Mouse (Mus musculus) liver, embryonic 14.5 days (tissue): ENCODE results near the gene Map2. TPM values are rescaled to one million over a fixed set of nuclear protein-coding genes. Genes with fewer than 3 reads are reported as not detected.

Experiments
- ATAC-seq: fragments of 200-750 bp; cut with Nextera tagmentation; 2 replicates; pipeline ENCODE4 v1.8.0; 2017; ENCODE audit warnings: moderate number of reproducible peaks, mild to moderate bottlenecking, moderate library complexity; ENCODE audit not compliant: insufficient read depth
- DNase-seq, 3 experiments: peaks; one replicate each; pipeline ENCODE4 v3.0.0-alpha.2; 2012 to 2013; ENCODE audit warnings: low read depth in 3 of 3, low spot score in 3 of 3
- H3K27ac ChIP-seq: fragments of 300-500 bp; sonication (generic); 2 replicates; pipeline ENCODE4 v1.5.1; 2014; ENCODE audit warnings: moderate library complexity, mild to moderate bottlenecking, control low read depth, inconsistent platforms
- H3K27me3 ChIP-seq: fragments of 300-500 bp; sonication (generic); 2 replicates; pipeline ENCODE4 v1.6.1; 2014; ENCODE audit warnings: mild to moderate bottlenecking, low read length, moderate library complexity; ENCODE audit not compliant: control insufficient read depth, insufficient read depth
- H3K36me3 ChIP-seq: fragments of 300-500 bp; sonication (generic); replicated peaks from 2 replicates; pipeline ENCODE4 v1.6.1; 2014; ENCODE audit warnings: low read depth; ENCODE audit not compliant: control insufficient read depth, insufficient read depth
- H3K4me1 ChIP-seq, 2 experiments: fragments of 200-500 bp in 1 of 2; fragments of 300-500 bp in 1 of 2; sonication (generic) in 1 of 2; replicated peaks; 2 replicates each; pipeline ENCODE4 v1.6.1; 2012 to 2014; ENCODE audit warnings: antibody characterized with exemption in 1 of 2, inconsistent platforms in 1 of 2, low read length in 1 of 2; ENCODE audit not compliant: control insufficient read depth in 2 of 2, insufficient read depth in 2 of 2
- H3K4me2 ChIP-seq: fragments of 300-500 bp; sonication (generic); 2 replicates; pipeline ENCODE4 v1.6.1; 2014; ENCODE audit warnings: low read depth, mild to moderate bottlenecking, control low read depth, moderate library complexity
- H3K4me3 ChIP-seq, 2 experiments: fragments of 200-500 bp in 1 of 2; fragments of 300-500 bp in 1 of 2; sonication (generic) in 1 of 2; 2 replicates each; pipeline ENCODE4 v1.5.1; 2012 to 2014; ENCODE audit warnings: low read depth in 2 of 2, low read length in 2 of 2, mild to moderate bottlenecking in 2 of 2, control low read depth in 1 of 2, inconsistent platforms in 1 of 2, moderate library complexity in 1 of 2; ENCODE audit not compliant: insufficient read depth in 1 of 2
- H3K9ac ChIP-seq: fragments of 300-500 bp; sonication (generic); replicated peaks from 2 replicates; pipeline ENCODE4 v1.6.1; 2014; ENCODE audit warnings: mild to moderate bottlenecking, control low read depth, moderate library complexity
- H3K9me3 ChIP-seq: fragments of 300-500 bp; sonication (generic); 2 replicates; pipeline ENCODE4 v1.6.1; 2016; ENCODE audit warnings: low read length, mixed read lengths; ENCODE audit not compliant: control insufficient read depth
- CTCF ChIP-seq: IDR thresholded peaks from 2 replicates; pipeline ENCODE4 v1.5.1; 2016; ENCODE audit warnings: antibody characterized with exemption, low read depth, control low read depth
- EP300 ChIP-seq: IDR thresholded peaks from 2 replicates; pipeline ENCODE4 v1.6.1; 2016; ENCODE audit warnings: antibody characterized with exemption, low read depth
- WGBS: fragments of 180-500 bp; shearing (Covaris S2); extraction: QIAGEN DNeasy Blood & Tissue Kit; methylation state at CpG from one replicate; pipeline ENCODE4 v1.1.7; 2014; ENCODE audit not compliant: insufficient replicate concordance; 5-methylcytosine and 5-hydroxymethylcytosine counted together
- polyA plus RNA-seq, 2 experiments: library from polyadenylated mRNA; depleted of rRNA in 1 of 2; stranded (reverse) in 1 of 2; unstranded in 1 of 2; fragments of >200 nt; fragmentation: Nextera tagmentation in 1 of 2; extraction: Ambion mirVana in 1 of 2; gene quantifications; 2 replicates each; pipeline versions ENCODE4 v1.2.1 to v1.2.3; 2012 to 2014

Map2 gene
- polyA plus RNA-seq, 2 experiments: 0.62 to 0.64 TPM

GRCm38 (mm10) chr1:66177489-66178170 lies 2.6 kb downstream of the Map2 start:
- H3K36me3 ChIP-seq: no peaks in the 10 kb centered on the region
- no peaks in the 10 kb centered on the region for H3K4me1 ChIP-seq
- DNase-seq: no peak
- no peak overlapping the region for H3K9ac ChIP-seq
- WGBS: 53% methylated on average over 4 of the region's 4 CpGs
- no peak for ATAC-seq
- H3K4me3 ChIP-seq: no peak overlapping the region
- H3K27ac ChIP-seq: no peak overlapping the region
- TF ChIP-seq CTCF: no peak
- TF ChIP-seq EP300: no peak
- H3K4me2 ChIP-seq: no peak overlapping the region
- H3K27me3 ChIP-seq: 0 out of 2 replicates have a peak, but pooled peaks cover 2% of the 10 kb centered on the region
- no peaks in the 10 kb centered on the region for H3K9me3 ChIP-seq

- H3K9me3 ChIP-seq: no peaks in the 10 kb centered on the region
- TF ChIP-seq EP300: no peak
- TF ChIP-seq CTCF: no peak
- H3K9ac ChIP-seq: no peak overlapping the region
- DNase-seq (no peak), ATAC-seq (no peak)
- no peak overlapping the region for H3K4me2 ChIP-seq
- H3K4me1 ChIP-seq: no peaks in the 10 kb centered on the region
- H3K27ac ChIP-seq: no peak overlapping the region
- no peaks in the 10 kb centered on the region for H3K27me3 ChIP-seq
- H3K36me3 ChIP-seq: no peaks in the 10 kb centered on the region
- 67% methylated on average over 12 of the region's 12 CpGs for WGBS
- H3K4me3 ChIP-seq: no peak overlapping the region
Observed at GRCm38 (mm10) chr1:66187016-66187681, 12.1 kb downstream of the Map2 start.

- no peaks in the 10 kb centered on the region for H3K9me3 ChIP-seq
- no peak overlapping the region for H3K27ac ChIP-seq
- ATAC-seq (no peak), DNase-seq (no peak)
- no peak for TF ChIP-seq EP300
- TF ChIP-seq CTCF: no peak
- no peaks in the 10 kb centered on the region for H3K36me3 ChIP-seq
- H3K4me3 ChIP-seq: no peak overlapping the region
- H3K27me3 ChIP-seq: no peaks in the 10 kb centered on the region
- no peaks in the 10 kb centered on the region for H3K4me1 ChIP-seq
- WGBS: 70% methylated on average over 1 of the region's 1 CpGs
- no peak overlapping the region for H3K4me2 ChIP-seq
- no peak overlapping the region for H3K9ac ChIP-seq
Observed at GRCm38 (mm10) chr1:66192401-66192800, 17.3 kb downstream of the Map2 start.

- DNase-seq (no peak), ATAC-seq (no peak)
- H3K9ac ChIP-seq: no peak overlapping the region
- TF ChIP-seq EP300 (no peak), CTCF (no peak)
- 23% methylated on average over 2 of the region's 2 CpGs for WGBS
- no peak overlapping the region for H3K4me3 ChIP-seq
- H3K36me3 ChIP-seq: no peaks in the 10 kb centered on the region
- H3K9me3 ChIP-seq: no peaks in the 10 kb centered on the region
- H3K27me3 ChIP-seq: no peaks in the 10 kb centered on the region
- no peak overlapping the region for H3K4me2 ChIP-seq
- H3K27ac ChIP-seq: no peak overlapping the region
- no peaks in the 10 kb centered on the region for H3K4me1 ChIP-seq
Observed at GRCm38 (mm10) chr1:66192891-66193290, 17.8 kb downstream of the Map2 start.

GRCm38 (mm10) chr1:66195040-66195726 lies 20.1 kb downstream of the Map2 start:
- no peak overlapping the region for H3K4me3 ChIP-seq
- DNase-seq (no peak), ATAC-seq (no peak)
- H3K27ac ChIP-seq: no peak overlapping the region
- TF ChIP-seq EP300: no peak
- TF ChIP-seq CTCF: no peak
- no peaks in the 10 kb centered on the region for H3K4me1 ChIP-seq
- H3K4me2 ChIP-seq: no peak overlapping the region
- WGBS: 63% methylated on average over 13 of the region's 13 CpGs
- H3K9ac ChIP-seq: no peak overlapping the region
- H3K27me3 ChIP-seq: no peaks in the 10 kb centered on the region
- H3K36me3 ChIP-seq: no peaks in the 10 kb centered on the region
- H3K9me3 ChIP-seq: no peaks in the 10 kb centered on the region
